Mouse (Mus musculus) G1E (cell line): ENCODE results near the gene Hmox1. TPM values are rescaled to one million over a fixed set of nuclear protein-coding genes. Genes with fewer than 3 reads are reported as not detected.

Source experiments
- ATAC-seq: 2 replicates; pipeline ENCODE4 v1.8.0; 2016; ENCODE audit warnings: mild to moderate bottlenecking; ENCODE audit not compliant: insufficient number of reproducible peaks, poor library complexity, low FRiP score, severe bottlenecking; ENCODE audit errors: extremely low read depth
- DNase-seq: peaks from one replicate; pipeline ENCODE4 v3.0.0; 2012; ENCODE audit warnings: low spot score
- H3K27me3 ChIP-seq: 2 replicates; pipeline ENCODE4 v1.6.1; 2012; ENCODE audit warnings: mild to moderate bottlenecking, low read length, inconsistent platforms; ENCODE audit not compliant: insufficient read depth
- H3K36me3 ChIP-seq: replicated peaks from 2 replicates; pipeline ENCODE3; 2012; ENCODE audit warnings: mild to moderate bottlenecking, inconsistent platforms
- H3K4me1 ChIP-seq: 2 replicates; pipeline ENCODE4 v1.6.1; 2012; ENCODE audit warnings: low read depth, low read length, inconsistent platforms, mixed read lengths; ENCODE audit not compliant: insufficient read depth
- H3K4me3 ChIP-seq: 2 replicates; pipeline ENCODE4 v1.5.1; 2012; ENCODE audit warnings: low read depth, mild to moderate bottlenecking, inconsistent platforms, low read length, moderate library complexity, mixed read lengths
- H3K9me3 ChIP-seq: replicated peaks from 2 replicates; pipeline ENCODE4 v1.6.1; 2012; ENCODE audit warnings: inconsistent platforms
- CTCF ChIP-seq: IDR thresholded peaks from 2 replicates; pipeline ENCODE4 v1.5.1; 2012; ENCODE audit warnings: low read depth, low read length, inconsistent platforms, mixed read lengths
- GATA1 ChIP-seq: IDR thresholded peaks from 2 replicates; pipeline ENCODE4 v1.6.1; 2012; ENCODE audit warnings: borderline replicate concordance, low read length, inconsistent platforms, mixed read lengths
- GATA2 ChIP-seq: IDR thresholded peaks from 2 replicates; pipeline ENCODE4 v1.6.1; 2012; ENCODE audit warnings: low read depth, low read length, inconsistent platforms, borderline replicate concordance
- POLR2AphosphoS5 ChIP-seq: IDR thresholded peaks from 2 replicates; pipeline ENCODE4 v1.6.1; 2012; ENCODE audit warnings: low read depth, low read length, inconsistent platforms; ENCODE audit not compliant: insufficient replicate concordance
- TAL1 ChIP-seq: conservative IDR thresholded peaks from 2 replicates; pipeline ENCODE4 v1.6.1; 2012; ENCODE audit warnings: low read depth, low read length, inconsistent platforms, mixed read lengths
- polyA plus RNA-seq: library from polyadenylated mRNA; stranded (reverse); fragments of >175 nt; gene quantifications from 2 replicates; pipeline ENCODE4 v1.2.3, GENCODE M21; 2012
- total RNA-seq, 2 experiments: library from RNA; stranded (forward) in 1 of 2; stranded (reverse) in 1 of 2; fragments of 200-1000 nt in 1 of 2; fragments of >200 nt in 1 of 2; fragmentation: Nextera tagmentation in 1 of 2; gene quantifications; 2 replicates each; pipeline ENCODE4 v1.2.3; 2014 to 2017

Gene Hmox1
- total and polyA plus RNA-seq, 3 experiments: 13.0 to 37.9 (median 14.0) TPM

DNA sequence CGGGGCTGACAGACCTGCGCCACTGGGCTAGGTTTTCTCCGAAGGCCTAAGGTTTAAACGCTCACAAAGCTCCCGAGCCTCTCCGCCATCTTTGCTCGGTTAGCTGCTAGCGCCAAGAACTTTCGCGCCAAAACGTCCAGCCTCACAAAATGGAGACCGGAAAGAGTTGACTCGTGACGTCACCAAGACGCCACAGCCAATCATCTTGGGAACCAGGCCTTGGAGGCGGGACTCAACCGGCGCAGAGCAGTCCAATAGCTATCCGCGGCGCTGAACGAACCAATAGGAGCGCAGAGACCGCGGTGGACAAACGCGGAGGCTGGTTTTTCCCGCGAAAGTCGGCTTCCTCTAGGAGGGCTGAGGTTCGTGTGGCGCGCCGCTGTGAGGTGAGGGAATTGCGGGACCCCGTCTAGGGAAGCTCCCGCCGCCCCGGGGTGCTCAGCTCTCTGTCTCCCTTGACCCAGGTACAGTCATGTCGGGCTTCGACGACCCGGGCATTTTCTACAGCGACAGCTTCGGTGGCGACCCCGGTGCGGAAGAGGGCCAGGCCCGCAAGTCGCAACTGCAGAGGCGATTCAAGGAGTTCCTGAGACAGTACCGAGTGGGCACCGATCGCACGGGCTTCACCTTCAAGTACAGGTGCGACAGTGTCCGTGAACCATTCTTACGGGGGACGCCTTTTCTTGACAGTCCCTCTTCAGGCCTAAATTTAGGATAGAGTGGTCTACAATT, 16.0 kb downstream of the Hmox1 start, which contains the start of gene Mcm5:
TSS of gene Mcm5 (plus strand) at position 334 of the 732 bp plus-strand sequence.
- Histone ChIP-seq H3K9me3 (no peaks in the 10 kb centered on the region), H3K4me3 (peak within 1 kb of the TSS; percentile 90), H3K4me1 (peaks cover 44% of the 10 kb centered on the region), H3K36me3 (peaks cover 51% of the 10 kb centered on the region), H3K27me3 (no peaks in the 10 kb centered on the region)
- ATAC-seq: peak; percentile 95
- DNase-seq: peak; percentile 91
- TF ChIP-seq GATA2: no peak
- no peak for TF ChIP-seq TAL1
- TF ChIP-seq GATA1: no peak
- no peak for TF ChIP-seq POLR2AphosphoS5
- no peak for TF ChIP-seq CTCF

DNA sequence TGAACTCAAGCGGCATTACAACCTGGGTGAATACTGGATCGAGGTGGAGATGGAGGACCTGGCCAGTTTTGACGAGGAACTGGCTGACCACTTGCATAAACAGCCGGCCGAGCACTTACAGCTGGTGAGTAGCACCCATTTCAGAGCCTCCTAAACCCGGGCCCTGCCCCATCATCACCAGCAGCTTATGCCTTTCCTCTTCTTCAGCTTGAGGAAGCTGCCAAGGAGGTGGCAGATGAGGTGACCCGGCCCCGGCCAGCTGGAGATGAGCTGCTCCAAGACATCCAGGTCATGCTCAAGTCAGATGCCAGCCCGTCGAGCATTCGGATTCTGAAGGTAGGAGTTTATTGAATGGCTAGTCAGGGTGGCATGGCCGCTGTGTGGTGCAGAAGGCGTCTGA, 16.7 kb downstream of the Hmox1 start:
- Histone ChIP-seq H3K4me1 (peaks cover 47% of the 10 kb centered on the region), H3K9me3 (no peaks in the 10 kb centered on the region), H3K4me3 (peak overlapping the region; percentile 90), H3K36me3 (peaks cover 58% of the 10 kb centered on the region), H3K27me3 (no peaks in the 10 kb centered on the region)
- no peak for ATAC-seq
- TF ChIP-seq GATA2 (no peak), CTCF (no peak), GATA1 (no peak), POLR2AphosphoS5 (no peak), TAL1 (no peak)
- DNase-seq: no peak

DNA sequence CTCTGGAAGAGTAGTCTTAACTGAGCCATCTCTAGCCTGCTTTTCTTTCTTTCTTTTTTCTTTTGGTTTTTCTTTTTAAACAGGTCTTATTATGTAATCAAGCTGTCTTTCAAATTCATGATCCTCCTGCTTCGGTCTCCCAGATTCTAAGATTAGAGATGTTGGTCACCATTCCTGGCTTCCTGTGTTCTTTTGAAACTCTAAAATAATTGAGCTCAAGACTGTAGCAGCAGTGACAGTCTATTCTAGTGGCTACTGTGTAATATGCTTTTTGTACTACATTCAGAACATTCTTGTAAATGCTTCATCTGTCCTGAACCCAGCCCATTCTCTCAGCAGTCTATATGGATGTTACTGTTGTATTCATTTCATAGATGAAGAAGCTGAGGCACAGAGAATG, 25.1 kb downstream of the Hmox1 start:
- no peak overlapping the region for H3K4me3 ChIP-seq
- peaks cover 75% of the 10 kb centered on the region for H3K4me1 ChIP-seq
- no peak for DNase-seq
- no peaks in the 10 kb centered on the region for H3K27me3 ChIP-seq
- peaks cover 96% of the 10 kb centered on the region for H3K36me3 ChIP-seq
- TF ChIP-seq POLR2AphosphoS5: no peak
- no peak for TF ChIP-seq CTCF
- no peak for TF ChIP-seq GATA2
- TF ChIP-seq GATA1: no peak
- TF ChIP-seq TAL1: no peak
- H3K9me3 ChIP-seq: no peaks in the 10 kb centered on the region
- no peak for ATAC-seq

DNA sequence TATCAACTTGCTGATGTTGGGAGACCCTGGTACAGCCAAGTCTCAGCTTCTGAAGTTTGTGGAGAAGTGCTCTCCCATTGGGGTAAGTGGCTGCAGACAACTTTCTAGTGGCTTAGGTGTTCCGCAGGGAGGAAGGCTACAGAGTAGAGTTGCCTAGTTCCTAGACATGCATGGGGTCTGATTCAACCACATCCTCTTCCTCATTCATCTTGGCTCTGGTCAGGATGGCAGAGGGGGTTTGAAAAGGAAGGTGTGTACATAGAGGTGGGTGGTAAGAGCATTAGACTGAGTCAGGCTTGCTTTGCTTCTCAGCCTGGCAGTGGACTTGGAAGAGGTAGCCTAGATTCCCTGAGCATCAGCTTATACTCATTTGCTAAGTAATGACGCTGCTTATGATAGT, 25.9 kb downstream of the Hmox1 start:
- TF ChIP-seq GATA2 (no peak), CTCF (no peak), POLR2AphosphoS5 (no peak), GATA1 (no peak), TAL1 (no peak)
- Histone ChIP-seq H3K36me3 (peaks cover 96% of the 10 kb centered on the region), H3K27me3 (no peaks in the 10 kb centered on the region)

DNA sequence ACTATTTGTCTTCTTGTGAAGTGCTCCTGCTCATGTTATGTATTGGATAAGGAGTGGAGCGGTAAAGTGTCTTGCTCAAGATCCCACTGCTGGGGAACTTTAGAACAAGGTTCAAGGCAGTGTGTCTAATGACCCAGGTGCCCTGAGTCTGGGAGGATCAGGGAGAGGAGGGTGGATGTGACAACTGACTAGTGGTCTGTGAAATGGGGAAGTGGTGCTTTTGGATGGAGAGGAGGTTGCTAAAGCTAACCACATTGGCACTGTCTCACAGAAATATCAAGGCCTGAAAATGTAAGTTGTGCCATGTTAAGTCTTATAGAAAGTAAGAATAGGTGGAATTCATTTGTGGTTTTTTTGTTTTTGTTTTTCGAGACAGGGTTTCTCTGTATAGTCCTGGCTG, 26.3 kb downstream of the Hmox1 start:
- no peak for DNase-seq
- ATAC-seq: no peak
- TF ChIP-seq POLR2AphosphoS5 (no peak), GATA2 (no peak), CTCF (no peak), GATA1 (no peak), TAL1 (no peak)
- Histone ChIP-seq H3K27me3 (no peaks in the 10 kb centered on the region), H3K4me3 (no peak overlapping the region), H3K4me1 (peaks cover 74% of the 10 kb centered on the region), H3K36me3 (peaks cover 96% of the 10 kb centered on the region), H3K9me3 (no peaks in the 10 kb centered on the region)

More for the DNA sequence above, 25.9 kb downstream of the Hmox1 start:
- Histone ChIP-seq H3K4me1 (peaks cover 72% of the 10 kb centered on the region), H3K9me3 (no peaks in the 10 kb centered on the region), H3K4me3 (no peak overlapping the region)
- ATAC-seq (no peak), DNase-seq (no peak)

DNA sequence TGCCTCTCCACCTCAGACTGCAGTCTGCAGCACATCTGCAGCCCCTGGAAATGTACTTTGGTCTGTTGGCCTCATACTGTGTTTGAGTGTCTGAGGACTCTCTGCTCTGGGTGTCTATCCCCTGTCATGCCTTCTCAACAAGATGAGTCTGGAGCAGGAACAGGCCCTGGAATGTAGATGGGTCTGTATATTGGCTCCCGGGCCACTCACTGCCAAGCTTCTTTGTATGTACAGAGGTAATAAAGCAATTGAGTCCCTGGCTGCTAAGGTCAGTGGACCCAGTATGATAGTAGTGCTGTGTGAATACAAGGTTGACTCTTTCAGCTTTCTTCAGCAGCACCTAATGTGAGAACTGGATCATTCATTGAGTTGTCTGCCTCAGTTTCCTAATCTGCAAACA, 34.0 kb downstream of the Hmox1 start:
- H3K9me3 ChIP-seq: no peaks in the 10 kb centered on the region
- no peaks in the 10 kb centered on the region for H3K27me3 ChIP-seq
- no peak overlapping the region for H3K4me3 ChIP-seq
- H3K4me1 ChIP-seq: peaks cover 44% of the 10 kb centered on the region
- ATAC-seq (no peak), DNase-seq (no peak)
- no peak for TF ChIP-seq GATA2
- TF ChIP-seq GATA1: no peak
- no peak for TF ChIP-seq CTCF
- no peak for TF ChIP-seq POLR2AphosphoS5
- no peak for TF ChIP-seq TAL1
- H3K36me3 ChIP-seq: peaks cover 96% of the 10 kb centered on the region
